Mouse (Mus musculus) lung, embryonic 16.5 days (tissue): ENCODE measurements around the gene Mnat1. TPM values are rescaled to one million over a fixed set of nuclear protein-coding genes. Genes with fewer than 3 reads are reported as not detected.

Experiments used
- ATAC-seq: fragments of 200-750 bp; cut with Nextera tagmentation; 2 replicates; pipeline ENCODE4 v1.8.0; 2017; ENCODE audit warnings: low read depth, mild to moderate bottlenecking, moderate library complexity
- H3K27ac ChIP-seq: fragments of 300-500 bp; sonication (generic); 2 replicates; pipeline ENCODE4 v1.5.1; 2014; ENCODE audit warnings: mild to moderate bottlenecking, control low read depth, low read length
- H3K27me3 ChIP-seq: fragments of 300-500 bp; sonication (generic); 2 replicates; pipeline ENCODE4 v1.6.1; 2014; ENCODE audit warnings: low read depth, low read length, mixed read lengths; ENCODE audit not compliant: control insufficient read depth, insufficient read depth
- H3K36me3 ChIP-seq: fragments of 300-500 bp; sonication (generic); 2 replicates; pipeline ENCODE4 v1.6.1; 2014; ENCODE audit warnings: low read length; ENCODE audit not compliant: control insufficient read depth, insufficient read depth
- H3K4me1 ChIP-seq: fragments of 300-500 bp; sonication (generic); replicated peaks from 2 replicates; pipeline ENCODE4 v1.6.1; 2014; ENCODE audit warnings: low read length, mixed read lengths; ENCODE audit not compliant: control insufficient read depth, insufficient read depth
- H3K4me2 ChIP-seq: fragments of 300-500 bp; sonication (generic); 2 replicates; pipeline ENCODE4 v1.6.1; 2014; ENCODE audit warnings: low read depth, low read length, control low read depth
- H3K4me3 ChIP-seq: fragments of 300-500 bp; sonication (generic); 2 replicates; pipeline ENCODE4 v1.5.1; 2014; ENCODE audit warnings: mild to moderate bottlenecking, low read length, control low read depth
- H3K9ac ChIP-seq: fragments of 300-500 bp; sonication (generic); 2 replicates; pipeline ENCODE4 v1.6.1; 2014; ENCODE audit warnings: low read length, control low read depth
- H3K9me3 ChIP-seq: fragments of 300-500 bp; sonication (generic); 2 replicates; pipeline ENCODE4 v1.6.1; 2016; ENCODE audit warnings: low read length; ENCODE audit not compliant: control insufficient read depth
- WGBS: fragments of 180-500 bp; shearing (Covaris S2); extraction: QIAGEN DNeasy Blood & Tissue Kit; methylation state at CpG from one replicate; pipeline ENCODE4 v1.1.7; 2014; 5-methylcytosine and 5-hydroxymethylcytosine counted together
- polyA plus RNA-seq: library from polyadenylated mRNA; unstranded; fragments of >200 nt; fragmentation: Nextera tagmentation; extraction: Ambion mirVana; gene quantifications from 2 replicates; pipeline ENCODE4 v1.2.1, GENCODE M21; 2015

The Mnat1 gene
- polyA plus RNA-seq, 1 experiment from 2014 or later: 28.3 TPM

GRCm38 (mm10) chr12:73307750-73308149 lies 184.2 kb downstream of the Mnat1 start:
- no peak for ATAC-seq
- Histone ChIP-seq H3K36me3 (no peaks in the 10 kb centered on the region), H3K4me2 (no peak overlapping the region), H3K4me3 (no peak overlapping the region), H3K27ac (no peak overlapping the region), H3K9ac (no peak overlapping the region), H3K4me1 (no peaks in the 10 kb centered on the region), H3K9me3 (no peaks in the 10 kb centered on the region), H3K27me3 (no peaks in the 10 kb centered on the region)
- WGBS: 82% methylated on average over 4 of the region's 4 CpGs

- H3K36me3 ChIP-seq: no peaks in the 10 kb centered on the region
- no peak overlapping the region for H3K4me2 ChIP-seq
- WGBS: 72% methylated on average over 2 of the region's 2 CpGs
- H3K9ac ChIP-seq: no peak overlapping the region
- ATAC-seq: no peak
- H3K27me3 ChIP-seq: no peaks in the 10 kb centered on the region
- no peaks in the 10 kb centered on the region for H3K9me3 ChIP-seq
- no peak overlapping the region for H3K27ac ChIP-seq
- H3K4me3 ChIP-seq: no peak overlapping the region
- H3K4me1 ChIP-seq: no peaks in the 10 kb centered on the region
These were observed 185.2 kb downstream of the Mnat1 start for GRCm38 (mm10) chr12:73308711-73309110.

GRCm38 (mm10) chr12:73317706-73318686 lies 194.5 kb downstream of the Mnat1 start:
- Histone ChIP-seq H3K27me3 (no peaks in the 10 kb centered on the region), H3K36me3 (0 out of 2 replicates have a peak, but pooled peaks cover 2% of the 10 kb centered on the region), H3K9me3 (no peaks in the 10 kb centered on the region), H3K4me2 (no peak overlapping the region), H3K9ac (no peak overlapping the region), H3K4me1 (no peaks in the 10 kb centered on the region), H3K27ac (no peak overlapping the region), H3K4me3 (no peak overlapping the region)
- 81% methylated on average over 7 of the region's 7 CpGs for WGBS
- ATAC-seq: no peak

Other genes with a start within 250 kb of the Mnat1 start
- gene Six6, start 183.8 kb upstream of the Mnat1 start, polyA plus RNA-seq: not detected in 2 replicates
- gene 4930447C04Rik, start 182.9 kb upstream of the Mnat1 start, polyA plus RNA-seq: 0.50 and 1.2 TPM in 2 replicates
- gene Six1, start 69.8 kb upstream of the Mnat1 start, polyA plus RNA-seq: 1.3 and 2.0 TPM in 2 replicates
- 1.9 and 2.2 TPM in 2 replicates for gene Six4, start 10.3 kb upstream of the Mnat1 start, polyA plus RNA-seq
- gene Trmt5, start 163.0 kb downstream of the Mnat1 start, polyA plus RNA-seq: 16.4 and 17.6 TPM in 2 replicates
- gene Slc38a6, start 163.1 kb downstream of the Mnat1 start, polyA plus RNA-seq: 8.9 and 10.4 TPM in 2 replicates